Comparison of ENCODE assay signal across 16 mouse cellular contexts in the genomic region with DNA sequence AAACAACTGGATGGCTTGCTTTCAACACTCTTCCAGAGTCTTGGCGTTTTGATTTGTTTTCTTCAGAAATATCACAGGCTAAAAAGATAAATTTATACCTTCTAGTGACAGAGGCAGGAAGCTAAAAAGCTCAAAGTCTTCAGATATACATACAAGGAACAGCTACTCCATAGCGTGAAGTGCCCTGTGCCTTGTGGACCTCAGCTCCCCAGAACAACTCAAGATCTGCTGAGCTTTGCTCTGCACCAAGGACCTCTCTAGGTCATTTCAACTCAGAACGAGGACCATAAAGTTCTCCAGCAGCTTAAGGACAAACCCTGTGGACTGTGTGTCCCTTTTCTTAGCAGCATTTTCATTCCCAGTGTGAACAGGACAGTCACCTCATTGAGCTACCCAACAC. TPM values are rescaled to one million over a fixed set of nuclear protein-coding genes. Genes with fewer than 3 reads are reported as not detected.
"Had no signal": no experiment of that assay in that cellular context is flagged by ENCODE, and none has a peak within 500 bp of the region (broad histone marks: within the 10 kb centered on the region; RNA-seq: fewer than 3 reads in every experiment).

No protein-coding gene starts in this region.

- ATAC-seq: liver, postnatal 0 days; midbrain, embryonic 13.5 days had no signal

- H3K27me3 ChIP-seq: limb, embryonic 12.5 days; liver, embryonic 13.5 days; lung, embryonic 15.5 days; megakaryocyte, embryonic 14.5 days; midbrain, embryonic 13.5 days had no signal

- H3K27ac ChIP-seq: limb, embryonic 12.5 days; liver, embryonic 13.5 days; lung, embryonic 15.5 days; macrophage; midbrain, embryonic 13.5 days had no signal

- H3K4me3 ChIP-seq: limb, embryonic 12.5 days; liver, embryonic 13.5 days; lung, embryonic 15.5 days; megakaryocyte, embryonic 14.5 days; midbrain, embryonic 13.5 days had no signal

- H3K4me1 ChIP-seq: liver, embryonic 13.5 days; megakaryocyte, embryonic 14.5 days had no signal

- H3K4me2 ChIP-seq: limb, embryonic 12.5 days; liver, embryonic 13.5 days; lung, embryonic 15.5 days; midbrain, embryonic 13.5 days had no signal

- DNase-seq: kidney, postnatal 10 days; layer of hippocampus, adult 9-11 months; layer of hippocampus, postnatal 36 days; liver; liver, embryonic 13.5 days; liver, postnatal 0 days; lung, postnatal 14 days; right cerebral cortex, adult 18-20 months; right cerebral cortex, postnatal 25 days; thymus, adult 18-20 months; thymus, postnatal 14 days had no signal

- H3K36me3 ChIP-seq: liver, embryonic 13.5 days; midbrain, embryonic 13.5 days had no signal

- H3K9ac ChIP-seq: limb, embryonic 12.5 days; liver, embryonic 13.5 days; liver, postnatal 0 days; lung, embryonic 15.5 days; midbrain, embryonic 13.5 days had no signal

- H3K9me3 ChIP-seq: limb, embryonic 12.5 days; liver, embryonic 13.5 days; lung, embryonic 15.5 days; megakaryocyte, embryonic 14.5 days; midbrain, embryonic 13.5 days had no signal

RNA-seq across cellular contexts. Expression of a gene that starts 40.7 kb away (rescaled TPM):
- polyA plus RNA-seq: liver, postnatal 0 days had no signal
